Mouse (Mus musculus) neural tube, embryonic 12.5 days (tissue): Measurements from ENCODE around the gene Mcm6. TPM values are rescaled to one million over a fixed set of nuclear protein-coding genes. Genes with fewer than 3 reads are reported as not detected.
A peak's percentile ranks its signal among the peaks of the same experiment; 100 is the strongest.
"Not testable (repeated sequence)": the region's sequence is repeated elsewhere in the genome, so short reads cannot be mapped to it uniquely, and the experiment has no call there.

Source experiments
- ATAC-seq: fragments of 200-750 bp; cut with Nextera tagmentation; 2 replicates; pipeline ENCODE4 v1.8.0; 2017; ENCODE audit warnings: low read depth, mild to moderate bottlenecking, moderate TSS enrichment, moderate library complexity; ENCODE audit not compliant: low FRiP score
- H3K27ac ChIP-seq: fragments of 300-500 bp; sonication (generic); 2 replicates; pipeline ENCODE4 v1.5.1; 2016
- H3K27me3 ChIP-seq: fragments of 300-500 bp; sonication (generic); replicated peaks from 2 replicates; pipeline ENCODE4 v1.6.1; 2016; ENCODE audit warnings: mild to moderate bottlenecking
- H3K36me3 ChIP-seq: fragments of 300-500 bp; sonication (generic); 2 replicates; pipeline ENCODE4 v1.6.1; 2016; ENCODE audit warnings: mild to moderate bottlenecking
- H3K4me1 ChIP-seq: fragments of 300-500 bp; sonication (generic); 2 replicates; pipeline ENCODE4 v1.6.1; 2016
- H3K4me2 ChIP-seq: fragments of 300-500 bp; sonication (generic); replicated peaks from 2 replicates; pipeline ENCODE4 v1.6.1; 2016; ENCODE audit warnings: mild to moderate bottlenecking
- H3K4me3 ChIP-seq: fragments of 300-500 bp; sonication (generic); 2 replicates; pipeline ENCODE4 v1.5.1; 2016
- H3K9ac ChIP-seq: fragments of 300-500 bp; sonication (generic); 2 replicates; pipeline ENCODE4 v1.6.1; 2016; ENCODE audit warnings: mild to moderate bottlenecking
- H3K9me3 ChIP-seq: fragments of 300-500 bp; sonication (generic); 2 replicates; pipeline ENCODE4 v1.6.1; 2016; ENCODE audit warnings: mild to moderate bottlenecking
- WGBS: fragments of 180-500 bp; shearing (Covaris S2); methylation state at CpG from one replicate; pipeline ENCODE4 v1.1.7; 2016; 5-methylcytosine and 5-hydroxymethylcytosine counted together
- polyA plus RNA-seq: library from polyadenylated mRNA; unstranded; fragments of >200 nt; fragmentation: Nextera tagmentation; extraction: Ambion mirVana; gene quantifications from 2 replicates; pipeline ENCODE4 v1.2.1, GENCODE M21; 2016

Mcm6 gene
- polyA plus RNA-seq, 1 experiment from 2014 or later, result 165 TPM

DNA sequence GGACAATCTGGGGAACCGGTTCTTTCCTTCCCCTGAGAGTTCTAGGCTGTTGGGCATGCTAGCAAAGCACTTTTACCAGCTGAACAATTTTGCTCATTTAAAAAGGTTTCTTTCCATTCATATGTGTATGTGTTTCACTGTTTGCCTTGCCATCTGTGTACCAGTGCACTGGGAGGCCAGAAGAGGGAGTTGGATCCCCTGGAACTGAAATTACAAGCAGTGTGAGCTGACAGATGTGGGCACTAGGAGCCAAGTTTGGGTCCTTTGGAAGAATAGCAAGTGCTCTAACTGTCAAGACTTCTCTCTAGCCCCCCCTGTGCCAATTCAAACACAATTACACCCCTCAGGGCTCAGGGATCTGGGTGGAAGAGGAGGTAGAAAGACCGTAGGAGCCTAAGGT lies 34.7 kb downstream of the Mcm6 start:
- 84% methylated on average over 2 of the region's 2 CpGs for WGBS
- no peak overlapping the region for H3K27ac ChIP-seq
- H3K36me3 ChIP-seq, result peaks cover 12% of the 10 kb centered on the region; the same call in 1 of the 2 replicates

GRCm38 (mm10) chr1:128323026-128323643 lies 36.3 kb downstream of the Mcm6 start:
- Histone ChIP-seq H3K4me1 (no peaks in the 10 kb centered on the region), H3K4me2 (no peak overlapping the region)
- 94% methylated on average over 8 of the region's 8 CpGs for WGBS

More for the DNA sequence above, 34.7 kb downstream of the Mcm6 start:
- Histone ChIP-seq H3K4me2 (no peak overlapping the region), H3K9ac (no peak overlapping the region), H3K27me3 (no peaks in the 10 kb centered on the region), H3K9me3 (no peaks in the 10 kb centered on the region), H3K4me1 (no peaks in the 10 kb centered on the region), H3K4me3 (no peak overlapping the region)
- no peak for ATAC-seq

DNA sequence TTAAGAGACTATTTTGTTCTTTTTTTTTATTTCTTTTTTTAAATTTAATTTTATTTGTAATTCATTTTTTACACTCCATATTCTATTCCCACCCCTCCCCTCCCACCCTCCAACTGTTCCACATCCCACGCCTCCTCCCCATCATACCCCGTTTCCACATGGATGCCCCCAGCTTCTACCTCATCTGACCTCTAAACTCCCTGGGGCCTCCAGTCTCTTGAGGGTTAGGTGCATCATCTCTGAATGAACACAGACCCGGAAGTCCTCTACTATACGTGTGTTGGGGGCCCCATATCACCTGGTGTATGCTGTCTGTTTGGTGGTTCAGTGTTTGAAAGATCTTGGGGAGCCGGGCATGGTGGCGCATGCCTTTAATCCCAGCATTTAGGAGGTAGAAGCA lies 40.2 kb downstream of the Mcm6 start:
- H3K4me1 ChIP-seq, H3K4me2 ChIP-seq, ATAC-seq, H3K4me3 ChIP-seq, H3K27me3 ChIP-seq, H3K36me3 ChIP-seq, H3K9ac ChIP-seq, H3K27ac ChIP-seq, H3K9me3 ChIP-seq: not testable (repeated sequence)
- 88% methylated on average over 6 of the region's 6 CpGs for WGBS

More at GRCm38 (mm10) chr1:128323026-128323643, 36.3 kb downstream of the Mcm6 start:
- Histone ChIP-seq H3K36me3 (peaks cover 9% of the 10 kb centered on the region; the same call in 1 of the 2 replicates), H3K9me3 (no peaks in the 10 kb centered on the region), H3K27ac (no peak overlapping the region), H3K4me3 (no peak overlapping the region), H3K9ac (no peak overlapping the region), H3K27me3 (no peaks in the 10 kb centered on the region)
- ATAC-seq, result no peak

DNA sequence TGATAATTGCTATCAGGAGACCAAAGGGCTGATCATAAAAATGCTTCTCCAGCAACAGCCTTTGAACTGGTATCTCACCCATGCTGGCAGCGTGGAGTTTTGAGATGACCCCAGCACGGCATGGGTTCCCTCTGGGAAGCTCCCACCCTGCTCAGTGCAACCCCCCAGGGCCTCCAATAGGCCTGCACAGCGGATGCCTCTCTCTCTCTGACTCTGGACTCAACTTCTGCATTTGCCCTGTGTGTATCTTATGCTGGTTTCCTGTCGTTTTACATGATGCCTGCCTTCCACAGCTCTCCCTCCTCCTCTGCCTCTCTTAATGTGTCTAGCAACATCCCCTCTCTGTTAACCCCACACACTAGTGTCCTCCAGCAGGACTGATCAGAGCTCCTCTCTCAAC lies 44.8 kb downstream of the Mcm6 start:
- no peak overlapping the region for H3K4me3 ChIP-seq
- no peaks in the 10 kb centered on the region for H3K36me3 ChIP-seq
- H3K9ac ChIP-seq, result no peak overlapping the region
- H3K4me2 ChIP-seq, result no peak overlapping the region
- no peak overlapping the region for H3K27ac ChIP-seq
- no peak for ATAC-seq
- no peaks in the 10 kb centered on the region for H3K27me3 ChIP-seq
- H3K9me3 ChIP-seq, result no peaks in the 10 kb centered on the region
- 75% methylated on average over 4 of the region's 4 CpGs for WGBS
- no peaks in the 10 kb centered on the region for H3K4me1 ChIP-seq

DNA sequence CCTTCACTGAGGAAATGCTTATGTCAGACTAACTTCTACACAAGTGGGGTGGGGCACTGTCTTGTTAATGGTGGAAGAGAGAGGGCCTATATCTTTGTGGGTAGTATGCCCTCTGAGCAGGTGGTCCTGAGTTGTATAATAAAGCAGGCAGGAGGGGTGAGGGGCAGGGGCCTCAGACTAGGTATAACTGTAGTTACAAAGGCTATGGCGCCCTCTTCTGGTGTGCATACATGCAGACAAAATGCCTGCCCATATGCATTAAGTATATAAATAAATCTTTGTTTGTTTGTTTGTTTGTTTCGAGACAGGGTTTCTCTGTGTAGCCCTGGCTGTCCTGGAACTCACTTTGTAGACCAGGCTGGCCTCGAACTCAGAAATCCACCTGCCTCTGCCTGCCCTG lies 50.4 kb downstream of the Mcm6 start:
- ATAC-seq, result no peak
- Histone ChIP-seq H3K36me3 (no peaks in the 10 kb centered on the region), H3K4me1 (no peaks in the 10 kb centered on the region), H3K27ac (no peak overlapping the region), H3K4me3 (no peak overlapping the region), H3K9ac (no peak overlapping the region), H3K27me3 (no peaks in the 10 kb centered on the region), H3K4me2 (no peak overlapping the region), H3K9me3 (no peaks in the 10 kb centered on the region)
- 78% methylated on average over 3 of the region's 3 CpGs for WGBS

DNA sequence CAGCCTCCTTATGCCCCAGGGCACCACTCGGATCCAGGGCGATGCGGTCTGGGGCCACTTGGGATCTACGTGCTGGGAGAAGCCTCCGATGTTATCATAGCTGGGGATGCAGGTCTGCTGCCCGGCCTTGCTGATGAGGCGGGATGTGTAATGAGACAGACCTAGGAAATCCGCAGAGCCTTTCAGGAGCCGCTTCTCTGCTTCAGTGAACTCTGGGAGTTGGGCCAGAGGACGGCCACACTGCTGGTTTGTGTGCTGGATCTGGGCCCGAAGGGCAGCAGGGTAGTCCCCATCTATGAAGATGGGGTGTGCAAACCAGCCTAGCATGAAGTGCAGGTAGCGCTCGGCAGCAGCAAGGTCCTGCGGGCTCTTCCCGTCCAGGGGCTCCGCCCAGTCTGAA lies 55.6 kb downstream of the Mcm6 start:
- Histone ChIP-seq H3K36me3 (peaks cover 4% of the 10 kb centered on the region; the same call in 1 of the 2 replicates), H3K9ac (no peak overlapping the region), H3K27me3 (no peaks in the 10 kb centered on the region), H3K9me3 (no peaks in the 10 kb centered on the region), H3K4me3 (no peak overlapping the region), H3K4me1 (no peaks in the 10 kb centered on the region), H3K4me2 (no peak overlapping the region), H3K27ac (no peak overlapping the region)
- 92% methylated on average over 16 of the region's 16 CpGs for WGBS
- ATAC-seq, result no peak

DNA sequence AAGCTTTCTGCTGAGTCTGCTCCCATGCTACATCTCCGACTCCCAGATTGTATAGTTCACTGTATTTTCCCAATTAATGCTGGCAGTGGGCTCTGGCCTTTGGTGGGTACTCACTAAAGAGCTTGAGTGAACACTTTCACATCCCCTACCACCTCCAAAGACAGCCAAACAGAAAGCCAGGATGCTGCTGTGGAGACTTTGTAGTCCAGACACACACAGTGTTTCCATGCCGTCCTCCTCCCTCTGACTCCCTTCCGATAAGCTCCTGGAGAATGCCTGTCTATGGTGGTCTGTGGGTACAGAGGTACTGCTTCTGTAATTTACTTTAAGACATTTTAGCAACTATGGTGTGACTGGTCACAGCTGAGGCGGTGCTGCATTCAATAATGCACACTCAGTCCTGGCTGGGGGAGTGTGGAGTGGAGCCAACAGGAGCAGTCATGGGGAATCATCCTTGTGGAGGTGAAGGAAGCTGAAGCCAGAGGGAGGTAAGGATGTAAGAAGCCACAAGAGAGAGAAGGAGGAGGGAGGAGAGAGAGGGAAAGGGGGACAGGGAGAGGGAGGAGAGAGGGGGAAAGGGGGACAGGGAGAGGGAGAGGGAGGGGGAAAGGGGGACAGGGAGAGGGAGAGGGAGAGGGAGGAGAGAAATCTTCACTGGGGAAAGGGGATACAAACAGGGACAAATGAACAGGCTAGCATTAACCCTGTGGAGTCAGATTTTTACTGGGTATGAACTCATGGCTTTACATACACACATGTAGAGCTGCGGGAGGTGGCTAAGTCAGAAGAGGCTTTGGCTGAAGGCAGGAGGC lies 63.5 kb downstream of the Mcm6 start:
- WGBS, result 77% methylated on average over 5 of the region's 5 CpGs
- H3K9me3 ChIP-seq, result no peaks in the 10 kb centered on the region
- no peaks in the 10 kb centered on the region for H3K4me1 ChIP-seq
- peak; percentile 50 for ATAC-seq
- no peak overlapping the region for H3K4me3 ChIP-seq
- H3K4me2 ChIP-seq, result no peak overlapping the region
- H3K36me3 ChIP-seq, result no peaks in the 10 kb centered on the region; the same call in 1 of the 2 replicates
- no peak overlapping the region for H3K9ac ChIP-seq
- H3K27me3 ChIP-seq, result no peaks in the 10 kb centered on the region
- H3K27ac ChIP-seq, result no peak overlapping the region

GRCm38 (mm10) chr1:128295296-128295695 lies 64.2 kb downstream of the Mcm6 start:
- Histone ChIP-seq H3K36me3 (no peaks in the 10 kb centered on the region; the same call in 1 of the 2 replicates), H3K4me3 (no peak overlapping the region), H3K4me1 (no peaks in the 10 kb centered on the region), H3K27ac (no peak overlapping the region), H3K9me3 (no peaks in the 10 kb centered on the region), H3K4me2 (no peak overlapping the region), H3K9ac (no peak overlapping the region), H3K27me3 (no peaks in the 10 kb centered on the region)
- WGBS, result 81% methylated on average over 8 of the region's 8 CpGs
- ATAC-seq, result no peak

- WGBS, result 88% methylated on average over 12 of the region's 12 CpGs
- Histone ChIP-seq H3K27me3 (no peaks in the 10 kb centered on the region), H3K27ac (no peak overlapping the region), H3K4me2 (no peak overlapping the region), H3K4me1 (no peaks in the 10 kb centered on the region), H3K9ac (no peak overlapping the region), H3K4me3 (no peak overlapping the region), H3K9me3 (no peaks in the 10 kb centered on the region), H3K36me3 (no peaks in the 10 kb centered on the region)
- no peak for ATAC-seq
Measured at GRCm38 (mm10) chr1:128293524-128293923, 65.9 kb downstream of the Mcm6 start.

DNA sequence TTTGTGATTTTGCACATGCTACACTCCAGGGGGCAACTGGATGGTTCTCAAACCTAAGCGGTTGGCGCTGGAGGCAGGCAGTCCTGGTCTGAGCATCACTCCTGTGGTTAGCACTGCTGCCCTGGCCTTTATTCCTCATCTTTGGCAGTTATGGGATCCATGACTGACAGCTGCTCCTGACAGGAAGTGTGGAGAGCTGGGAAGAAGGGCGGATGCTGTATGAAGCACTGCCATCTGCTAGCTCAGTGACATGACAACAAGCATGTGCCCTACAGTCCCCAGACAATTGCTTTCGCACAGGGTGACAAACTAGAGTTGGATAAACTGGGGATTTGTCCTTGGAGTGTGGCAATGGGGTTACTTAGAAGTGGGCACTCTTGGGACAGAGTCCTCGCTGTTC lies 69.2 kb downstream of the Mcm6 start:
- no peaks in the 10 kb centered on the region for H3K27me3 ChIP-seq
- no peaks in the 10 kb centered on the region for H3K4me1 ChIP-seq
- no peak overlapping the region for H3K4me2 ChIP-seq
- no peaks in the 10 kb centered on the region for H3K9me3 ChIP-seq
- no peak overlapping the region for H3K4me3 ChIP-seq
- 94% methylated on average over 5 of the region's 5 CpGs for WGBS
- H3K9ac ChIP-seq, result no peak overlapping the region
- H3K27ac ChIP-seq, result no peak overlapping the region
- no peaks in the 10 kb centered on the region for H3K36me3 ChIP-seq
- ATAC-seq, result no peak

DNA sequence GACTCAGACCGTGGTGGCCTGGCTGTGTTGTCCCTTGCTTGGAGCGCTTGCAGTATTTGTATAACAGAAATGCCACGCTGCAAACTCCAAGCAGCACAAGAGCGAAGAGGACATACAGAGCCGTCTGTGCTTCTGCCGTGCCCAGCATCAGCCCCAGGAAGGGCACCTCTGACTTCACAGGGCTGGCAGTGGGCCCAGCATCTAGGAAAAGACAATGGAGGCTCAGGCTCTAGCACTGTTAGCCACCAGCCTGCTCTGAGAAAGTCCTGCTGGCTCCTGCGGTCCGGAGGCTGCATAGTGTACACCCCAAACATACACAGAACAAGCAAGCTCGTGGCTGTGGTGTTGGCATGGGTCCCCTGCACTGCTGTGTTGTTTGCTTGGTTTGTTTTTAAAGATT lies 74.3 kb downstream of the Mcm6 start:
- no peak overlapping the region for H3K27ac ChIP-seq
- no peaks in the 10 kb centered on the region for H3K4me1 ChIP-seq
- H3K9ac ChIP-seq, result no peak overlapping the region
- H3K27me3 ChIP-seq, result no peaks in the 10 kb centered on the region
- no peak overlapping the region for H3K4me2 ChIP-seq
- H3K4me3 ChIP-seq, result no peak overlapping the region
- 91% methylated on average over 9 of the region's 9 CpGs for WGBS
- peaks cover 11% of the 10 kb centered on the region for H3K36me3 ChIP-seq
- ATAC-seq, result no peak
- H3K9me3 ChIP-seq, result 0 out of 2 replicates have a peak, but pooled peaks cover 3% of the 10 kb centered on the region

GRCm38 (mm10) chr1:128284157-128284690 lies 75.2 kb downstream of the Mcm6 start:
- Histone ChIP-seq H3K4me3 (no peak overlapping the region), H3K9ac (no peak overlapping the region), H3K4me2 (no peak overlapping the region), H3K27me3 (no peaks in the 10 kb centered on the region), H3K4me1 (no peaks in the 10 kb centered on the region), H3K27ac (no peak overlapping the region), H3K9me3 (0 out of 2 replicates have a peak, but pooled peaks cover 3% of the 10 kb centered on the region), H3K36me3 (peaks cover 20% of the 10 kb centered on the region)
- ATAC-seq, result no peak
- 79% methylated on average over 8 of the region's 8 CpGs for WGBS
